Mouse (Mus musculus): Measurements from ENCODE around the gene Olfr572.

DNA sequence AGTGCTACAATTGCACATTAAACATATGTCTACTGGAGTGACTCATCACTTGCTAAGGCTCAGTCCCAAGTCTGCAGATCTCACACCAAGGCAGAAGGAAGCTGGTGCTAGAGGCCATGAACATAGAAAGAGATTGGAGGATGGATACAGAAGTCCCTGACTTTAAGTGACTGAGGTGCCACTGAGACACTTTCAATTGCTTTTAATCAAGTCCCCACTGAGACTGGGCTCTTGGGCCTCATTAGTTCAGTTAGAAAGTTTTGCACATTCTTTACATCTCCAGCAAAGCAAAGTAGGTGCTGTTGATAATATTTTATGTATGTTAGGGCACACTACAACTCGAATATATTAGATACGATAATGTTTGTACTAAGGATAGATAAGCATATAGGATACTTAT, 51.6 kb downstream of the Olfr572 start, which contains the start of gene Olfr577:
- no peak for TF ChIP-seq CTCF (IDR thresholded peaks at IDR 0.05; ENCODE audit: borderline replicate concordance, insufficient read depth, low read depth, low read length)
- no peak for TF ChIP-seq POLR2A (IDR thresholded peaks at IDR 0.05; ENCODE audit: borderline replicate concordance, insufficient read depth, low read length)

All from cerebellum, adult 2 months (tissue).